Mouse (Mus musculus): ENCODE measurements around the gene Rbm19.

The Rbm19 gene

DNA sequence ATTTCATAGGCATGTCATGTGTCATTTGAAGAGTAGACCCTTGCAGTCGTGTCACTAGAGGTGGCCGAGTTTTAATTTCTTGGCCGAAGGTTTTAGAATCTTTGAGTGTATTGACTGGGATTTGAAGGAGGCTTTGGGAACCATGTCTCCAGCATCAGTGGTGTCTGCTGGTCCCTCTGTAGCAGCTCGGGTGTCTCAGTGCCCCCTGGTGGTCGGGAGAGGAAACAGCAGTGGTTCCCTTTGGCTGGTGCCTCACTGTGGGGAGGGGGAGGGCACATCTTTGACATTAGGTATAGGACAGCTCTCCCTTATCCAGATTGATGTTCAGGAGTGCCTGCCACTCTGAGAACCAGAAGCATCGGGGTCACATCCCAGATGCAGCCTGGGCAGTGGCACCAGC is 17.7 kb downstream of the Rbm19 start:
- DNase-seq (ENCODE audit: extremely low spot score, low spot score): peak; percentile 74

DNA sequence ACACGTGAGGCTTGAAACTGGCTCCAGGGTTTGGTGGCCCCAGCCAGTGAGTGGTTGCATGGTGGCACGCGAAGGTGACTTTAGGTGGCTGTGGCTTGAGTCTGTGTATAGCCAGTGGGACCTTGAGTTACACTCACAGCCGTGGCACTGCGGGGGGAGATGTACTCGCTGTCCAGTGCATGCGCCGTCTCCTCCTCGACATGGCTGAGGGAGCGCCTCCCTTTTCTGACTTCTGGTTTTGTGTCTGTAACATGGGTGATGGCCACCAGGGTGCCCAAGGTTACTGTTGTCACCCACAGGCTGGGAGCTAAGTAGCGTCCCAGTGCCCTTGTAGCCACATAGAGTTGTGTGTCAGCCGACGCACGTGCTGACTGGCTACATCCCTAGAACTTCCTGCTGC is 19.1 kb downstream of the Rbm19 start:
- no peak for DNase-seq (ENCODE audit: extremely low spot score, low spot score)

DNA sequence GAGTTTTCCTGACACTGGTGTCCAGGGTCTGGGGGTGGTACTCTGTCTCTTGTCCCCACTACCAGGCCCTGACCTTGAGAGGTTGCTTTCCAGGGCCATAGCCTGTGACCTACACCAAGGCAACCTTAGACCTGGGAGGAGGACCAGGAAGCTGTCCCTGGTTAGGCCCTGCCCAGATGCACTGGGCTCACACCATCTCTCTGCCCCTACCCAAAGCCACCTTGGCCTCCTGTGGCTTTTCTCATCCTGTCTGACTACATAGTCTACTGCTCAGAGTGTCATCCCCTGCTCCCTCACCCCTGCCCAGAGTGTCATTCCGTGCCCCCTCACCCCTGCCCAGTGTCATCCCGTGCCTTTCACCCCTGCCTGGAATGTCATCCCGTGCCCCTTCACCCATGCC is 19.6 kb downstream of the Rbm19 start:
- no peak for DNase-seq (ENCODE audit: extremely low spot score, low spot score)

DNA sequence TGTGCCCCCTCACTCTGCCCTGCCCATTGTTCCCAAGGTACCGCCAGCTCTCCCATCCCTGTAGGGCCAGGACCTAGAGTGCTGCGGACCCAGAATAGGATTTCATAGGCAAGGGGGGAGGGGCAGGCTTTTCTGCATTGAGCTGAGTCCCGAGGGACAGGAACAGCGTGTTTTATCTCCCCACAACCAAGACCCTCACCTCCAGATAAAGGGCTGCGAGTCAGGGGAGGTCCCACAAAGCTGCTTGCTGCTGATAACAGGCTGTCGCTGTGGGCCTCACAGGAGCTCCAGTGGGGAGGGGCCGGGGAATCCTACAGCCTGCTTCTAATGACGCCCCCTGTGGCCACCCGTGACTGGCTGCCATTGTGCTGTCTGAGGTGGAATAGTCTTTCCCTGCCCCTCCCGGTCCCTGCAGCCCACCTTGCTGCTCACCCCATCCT is 20.0 kb downstream of the Rbm19 start:
- DNase-seq (ENCODE audit: extremely low spot score, low spot score): no peak

DNA sequence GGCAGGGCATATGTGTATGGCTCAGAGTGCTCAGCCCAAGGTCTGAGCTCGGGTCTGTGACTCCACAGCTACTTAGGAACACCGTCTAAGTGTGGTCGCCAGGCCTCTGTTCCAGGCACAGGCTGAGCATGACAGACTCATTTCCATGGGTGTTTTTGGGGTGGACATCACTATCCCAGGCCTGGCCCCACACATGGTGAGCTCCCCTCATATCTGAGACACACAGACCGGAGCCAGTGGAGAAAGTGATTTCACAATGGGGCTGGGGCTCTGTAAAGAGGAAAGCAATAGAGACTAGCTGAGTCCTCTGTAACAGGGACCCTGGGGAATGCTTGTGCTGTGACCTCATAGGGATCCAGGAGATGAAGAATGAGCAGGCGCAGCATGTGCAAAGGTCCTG is 20.8 kb downstream of the Rbm19 start:
- DNase-seq (ENCODE audit: extremely low spot score, low spot score): no peak

DNA sequence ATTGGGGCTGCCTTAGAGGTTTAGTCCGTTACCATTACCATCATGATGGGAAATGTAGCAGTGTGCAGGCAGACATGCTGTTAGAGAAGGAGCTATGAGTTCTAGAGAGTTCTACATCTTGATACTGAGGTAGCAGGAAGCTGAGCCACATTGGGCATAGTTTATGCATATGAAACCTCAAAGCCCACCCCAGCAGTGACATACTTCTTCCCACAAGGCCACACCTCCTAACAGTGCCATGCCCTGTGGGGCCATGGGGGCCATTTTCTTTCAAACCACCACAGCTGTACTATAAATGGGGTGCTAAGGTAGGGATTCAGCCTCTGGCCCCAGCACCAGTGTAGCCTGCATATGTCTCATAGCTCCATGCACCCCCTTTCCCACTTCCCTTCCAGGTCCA is 21.6 kb downstream of the Rbm19 start:
- no peak for DNase-seq (ENCODE audit: extremely low spot score, low spot score)

DNA sequence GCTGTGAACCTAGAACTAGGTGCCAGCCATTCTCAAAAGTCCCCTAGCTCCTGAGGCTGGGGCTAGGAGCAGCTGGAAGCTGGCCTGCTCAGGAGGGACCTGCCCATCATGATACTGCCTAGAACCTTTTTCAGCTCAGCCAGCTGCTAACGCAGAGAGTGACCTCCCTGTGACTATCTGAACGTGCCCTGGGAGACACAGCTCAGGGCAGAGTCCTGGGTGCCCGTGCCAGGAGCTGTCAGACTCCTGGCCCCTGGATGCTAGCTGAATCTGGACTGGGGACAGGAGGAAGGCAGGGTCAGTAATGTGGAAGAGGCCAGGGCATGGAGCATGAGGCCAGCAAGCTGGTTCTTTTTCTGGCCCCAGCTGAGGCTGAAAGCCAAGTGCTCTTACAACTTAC is 22.1 kb downstream of the Rbm19 start:
- DNase-seq (ENCODE audit: extremely low spot score, low spot score): no peak

DNA sequence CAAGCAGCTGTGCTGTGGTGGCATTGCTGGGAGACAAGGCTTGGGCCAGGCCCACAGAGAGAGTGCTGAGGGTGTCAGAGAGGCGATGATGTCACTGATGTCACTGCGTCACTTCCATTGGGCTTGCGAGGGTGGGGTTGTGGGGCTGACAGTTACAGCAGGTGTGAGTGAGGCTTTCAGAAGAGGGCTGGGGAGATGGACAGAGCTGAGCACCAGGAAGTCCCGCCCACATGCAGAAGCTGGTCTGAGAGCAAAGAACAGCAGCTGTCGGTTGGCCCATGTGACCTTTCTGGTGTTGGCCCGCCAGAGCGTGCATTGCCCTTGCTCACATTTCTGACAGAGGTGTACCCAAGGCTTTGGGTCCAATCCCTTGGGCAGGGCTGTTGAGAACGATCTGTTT is 23.0 kb downstream of the Rbm19 start:
- no peak for DNase-seq (ENCODE audit: extremely low spot score, low spot score)

DNA sequence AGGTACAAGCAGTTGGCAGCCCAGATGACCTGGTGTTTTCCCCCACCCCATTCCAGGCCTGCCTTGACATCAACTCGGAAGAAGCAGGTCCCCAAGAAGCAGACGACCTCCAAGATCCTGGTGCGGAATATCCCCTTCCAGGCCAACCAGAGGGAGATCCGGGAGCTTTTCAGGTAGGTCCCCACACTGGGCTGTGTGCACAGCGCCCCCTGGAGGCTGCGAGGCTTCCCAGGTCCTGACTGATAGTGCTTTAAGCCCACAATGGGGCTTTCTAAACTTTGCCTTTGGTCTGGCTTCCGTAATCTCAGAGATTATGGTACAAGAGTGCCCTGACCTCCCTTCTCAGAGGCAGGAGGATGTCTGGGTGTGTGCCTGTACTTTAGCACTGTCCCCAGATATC is 27.7 kb downstream of the Rbm19 start:
- DNase-seq (ENCODE audit: extremely low spot score, low spot score): no peak

DNA sequence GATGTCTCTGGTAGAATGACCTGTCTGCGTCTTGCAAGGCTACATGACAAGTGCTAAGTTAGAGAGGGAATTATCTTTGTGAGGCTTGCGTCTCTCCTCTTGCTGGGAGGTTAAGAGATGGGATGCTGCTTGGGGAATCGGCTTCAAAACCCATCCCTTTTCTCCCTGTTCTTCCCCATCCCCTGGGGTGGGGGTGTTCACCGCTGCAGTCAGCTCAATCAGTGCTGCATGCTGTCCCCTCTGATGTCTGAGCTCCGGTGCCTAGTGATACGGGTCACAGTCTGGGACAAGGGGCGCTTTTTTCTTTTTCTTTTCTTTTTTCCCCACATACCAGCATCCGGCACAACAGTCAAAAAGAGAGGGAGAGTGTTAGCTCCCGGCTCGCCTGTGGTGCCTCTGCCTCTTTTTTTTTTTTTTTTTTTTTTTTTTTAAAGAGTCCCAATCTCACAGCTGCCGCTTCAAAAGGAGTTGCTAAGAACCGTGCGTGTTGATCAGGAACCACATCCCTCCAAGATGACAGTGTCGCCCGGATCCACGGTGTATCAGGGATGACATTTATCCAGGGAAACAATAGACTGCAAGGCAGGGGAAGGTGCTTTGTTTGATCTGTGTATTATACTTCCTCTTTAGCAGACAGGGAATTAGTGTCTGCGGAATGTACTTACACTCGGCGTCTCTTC is 29.2 kb downstream of the Rbm19 start:
- no peak for DNase-seq (ENCODE audit: extremely low spot score, low spot score)

DNA sequence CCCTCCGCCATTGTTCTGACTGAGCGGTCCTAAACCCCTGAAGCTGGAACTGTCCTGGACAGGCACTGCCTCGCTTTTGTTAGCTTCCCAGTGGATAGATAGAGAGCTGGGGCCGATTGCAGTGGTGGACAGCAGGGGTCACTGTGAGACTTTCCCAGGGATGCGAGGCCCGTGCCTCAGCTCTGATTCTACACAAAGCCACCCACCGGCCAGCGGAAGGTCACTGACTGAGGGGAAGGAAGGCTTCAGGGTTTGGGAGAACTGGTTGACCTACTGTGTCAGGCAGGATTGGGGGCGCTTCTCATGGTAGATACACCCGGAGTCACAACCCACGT is 29.8 kb downstream of the Rbm19 start:
- DNase-seq (ENCODE audit: extremely low spot score, low spot score): peak; percentile 61

DNA sequence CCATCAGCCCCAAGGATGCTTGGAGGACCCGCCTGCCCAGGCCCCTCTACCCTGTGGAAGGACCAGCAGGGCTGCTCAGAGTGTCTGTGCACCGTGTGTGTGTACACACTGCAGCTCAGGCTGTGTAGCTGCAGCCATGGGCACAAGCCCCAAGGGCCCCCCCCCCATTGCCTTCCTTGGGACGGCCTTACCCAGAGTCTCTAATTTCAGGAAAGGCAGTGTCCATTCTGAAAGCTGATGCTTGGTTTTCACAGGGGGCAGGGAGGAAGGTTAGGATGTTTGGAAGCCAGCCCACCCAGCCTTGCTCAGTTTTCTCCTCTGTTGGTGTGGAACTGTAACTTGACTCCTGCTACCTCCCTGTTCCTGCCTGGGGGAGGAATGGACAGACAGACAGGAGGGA is 30.6 kb downstream of the Rbm19 start:
- no peak for DNase-seq (ENCODE audit: extremely low spot score, low spot score)

DNA sequence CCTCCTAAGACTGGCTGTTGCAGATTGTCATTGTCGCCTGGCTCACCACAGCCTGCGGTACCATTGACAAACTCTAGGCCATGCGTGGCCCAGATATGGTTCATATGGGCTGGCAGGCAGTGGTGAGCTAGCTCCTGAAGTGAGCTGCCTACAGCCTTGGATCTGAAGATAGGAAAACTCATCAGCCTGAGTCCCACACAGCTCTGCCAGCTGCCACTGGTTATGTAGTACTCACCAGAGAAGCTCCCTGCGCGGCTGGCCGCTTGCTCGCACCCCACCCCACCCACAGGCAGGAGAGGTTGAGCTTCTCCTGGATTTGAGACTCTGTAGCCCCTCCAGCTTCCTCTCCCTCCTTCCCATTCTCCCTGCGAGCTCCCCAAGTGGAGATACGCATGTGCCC is 32.0 kb downstream of the Rbm19 start:
- no peak for DNase-seq (ENCODE audit: extremely low spot score, low spot score)

DNA sequence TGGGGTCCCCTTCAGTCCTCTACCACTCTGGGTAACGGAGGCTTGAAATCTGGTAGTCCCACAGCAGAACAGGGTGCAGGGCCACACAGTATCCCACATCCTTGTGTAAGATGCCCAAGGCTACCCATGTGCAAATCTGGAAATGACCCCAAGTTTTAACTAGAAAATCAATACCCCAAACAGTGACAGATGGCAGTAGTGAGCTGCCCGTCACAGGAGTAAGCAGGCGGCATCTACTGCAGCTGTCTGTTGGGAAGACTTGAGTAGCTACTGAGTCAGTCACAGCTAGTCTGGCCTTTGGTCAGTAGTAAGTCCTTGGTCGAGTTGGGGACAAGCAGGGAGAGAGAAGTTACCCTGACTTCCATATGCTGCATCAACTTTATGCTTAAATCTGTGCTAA is 34.9 kb downstream of the Rbm19 start:
- no peak for DNase-seq (ENCODE audit: extremely low spot score, low spot score)

DNA sequence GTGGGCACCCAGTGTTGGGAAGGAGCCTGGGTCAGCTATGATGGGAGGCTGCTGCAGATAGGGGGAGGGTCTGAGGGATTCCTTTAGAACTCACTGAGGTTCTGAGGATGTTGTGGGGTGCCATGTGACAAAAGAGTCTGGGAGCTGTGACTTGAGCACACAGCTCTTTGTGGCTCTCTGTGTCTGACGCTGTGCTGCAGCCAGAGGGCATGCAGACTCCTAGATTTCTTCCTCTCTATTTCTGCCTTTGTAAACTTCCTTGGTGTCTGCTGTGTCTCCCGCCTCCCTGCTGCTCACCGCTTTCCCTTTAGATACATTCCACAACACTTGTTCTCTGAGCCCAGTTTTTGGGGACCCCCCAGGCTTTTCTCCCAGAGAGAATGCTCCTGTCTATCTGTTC is 36.9 kb downstream of the Rbm19 start:
- DNase-seq (ENCODE audit: extremely low spot score, low spot score): no peak

DNA sequence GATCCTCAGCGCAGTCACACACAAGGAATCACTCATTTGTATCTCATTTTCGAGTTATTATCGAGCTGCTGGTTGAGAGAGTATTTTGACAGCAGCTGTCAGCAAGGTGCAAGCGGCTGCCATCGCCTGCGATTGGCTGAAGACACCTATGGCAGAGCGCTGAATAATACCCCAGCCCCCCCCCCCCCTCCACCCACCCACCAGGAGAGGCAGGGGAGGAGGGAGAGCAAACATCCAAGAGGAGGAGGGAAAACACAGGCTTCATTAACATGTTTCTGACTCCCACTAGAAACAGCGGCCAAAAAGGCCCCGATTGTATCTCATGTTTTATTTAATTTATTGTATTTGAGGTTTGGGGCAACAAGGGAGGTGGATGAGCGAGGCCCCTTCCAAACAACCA is 39.4 kb downstream of the Rbm19 start:
- no peak for DNase-seq (ENCODE audit: extremely low spot score, low spot score)

DNA sequence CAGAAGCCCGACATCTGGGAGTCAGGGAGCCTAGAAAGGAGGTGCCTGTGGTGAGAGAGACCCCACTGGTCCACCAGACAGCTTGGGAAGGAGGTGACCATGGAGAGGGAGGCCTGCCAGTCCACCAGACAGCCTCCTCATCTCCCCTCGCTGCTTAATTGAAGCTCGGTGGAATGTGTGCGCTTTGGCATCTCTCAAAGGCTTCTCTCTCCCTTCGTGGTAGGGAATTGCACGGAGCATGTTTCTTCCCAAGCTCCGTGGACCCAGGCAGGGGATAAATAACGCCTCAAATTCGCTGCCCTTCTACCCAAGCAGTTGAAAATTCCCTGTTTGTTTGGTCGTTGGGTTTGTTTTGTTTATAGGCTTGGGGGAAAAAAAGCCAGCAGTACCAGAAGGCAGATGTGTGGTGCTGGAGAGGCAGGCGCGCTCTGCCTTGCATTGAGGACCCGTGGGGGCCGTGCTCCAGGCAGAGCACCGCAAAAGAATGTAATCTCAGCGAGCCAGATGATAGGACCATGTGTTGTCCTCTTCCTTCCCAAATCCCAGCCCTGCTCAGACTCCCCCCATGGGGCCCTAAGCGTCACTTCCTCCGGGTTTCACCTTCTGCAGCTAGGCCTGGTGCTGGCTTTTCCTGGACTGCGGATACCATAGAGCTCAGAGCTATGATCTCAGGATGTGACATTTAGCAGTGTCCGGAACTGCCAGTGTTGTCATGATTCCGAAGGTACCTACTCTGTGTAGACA is 40.1 kb downstream of the Rbm19 start:
- no peak for DNase-seq (ENCODE audit: extremely low spot score, low spot score)

DNA sequence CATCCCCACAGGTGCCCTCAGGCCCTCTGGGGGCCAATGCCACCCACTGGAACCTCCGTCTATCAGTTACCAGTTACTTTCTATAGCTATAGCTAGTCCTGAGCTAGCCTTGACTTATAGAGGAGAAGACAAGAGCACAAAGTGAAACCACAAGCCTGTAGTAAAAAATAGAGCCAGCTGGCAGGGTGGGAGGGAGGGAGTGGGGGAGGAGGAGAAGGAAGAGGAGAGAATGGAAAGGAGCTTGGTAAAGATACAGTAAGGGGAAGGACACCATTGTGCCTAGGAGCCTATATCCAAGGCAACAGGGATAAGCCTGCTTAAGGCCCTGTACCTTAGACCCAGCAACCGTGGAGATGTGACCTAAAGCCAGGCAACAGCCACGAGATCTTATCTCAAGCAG is 40.9 kb downstream of the Rbm19 start:
- DNase-seq (ENCODE audit: extremely low spot score, low spot score): no peak

DNA sequence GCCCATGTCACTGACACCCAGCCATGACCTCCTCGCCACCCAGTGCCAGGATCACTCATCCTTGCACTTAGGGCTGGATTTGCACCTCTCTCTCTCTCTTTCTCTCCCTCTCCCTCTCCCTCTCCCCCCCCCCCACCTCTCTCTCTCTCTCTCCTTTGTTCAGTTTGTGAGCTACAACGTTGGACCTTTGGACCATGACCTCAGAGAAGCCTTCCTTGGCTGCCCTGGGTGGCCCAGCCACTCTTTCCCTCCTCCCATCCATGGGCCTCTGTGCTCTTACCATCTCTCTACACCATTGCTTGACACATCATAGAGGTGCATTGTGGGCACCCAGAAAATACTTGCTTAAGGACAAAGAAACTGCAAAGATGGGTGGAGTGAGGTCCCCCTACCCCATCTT is 42.2 kb downstream of the Rbm19 start:
- no peak for DNase-seq (ENCODE audit: extremely low spot score, low spot score)

DNA sequence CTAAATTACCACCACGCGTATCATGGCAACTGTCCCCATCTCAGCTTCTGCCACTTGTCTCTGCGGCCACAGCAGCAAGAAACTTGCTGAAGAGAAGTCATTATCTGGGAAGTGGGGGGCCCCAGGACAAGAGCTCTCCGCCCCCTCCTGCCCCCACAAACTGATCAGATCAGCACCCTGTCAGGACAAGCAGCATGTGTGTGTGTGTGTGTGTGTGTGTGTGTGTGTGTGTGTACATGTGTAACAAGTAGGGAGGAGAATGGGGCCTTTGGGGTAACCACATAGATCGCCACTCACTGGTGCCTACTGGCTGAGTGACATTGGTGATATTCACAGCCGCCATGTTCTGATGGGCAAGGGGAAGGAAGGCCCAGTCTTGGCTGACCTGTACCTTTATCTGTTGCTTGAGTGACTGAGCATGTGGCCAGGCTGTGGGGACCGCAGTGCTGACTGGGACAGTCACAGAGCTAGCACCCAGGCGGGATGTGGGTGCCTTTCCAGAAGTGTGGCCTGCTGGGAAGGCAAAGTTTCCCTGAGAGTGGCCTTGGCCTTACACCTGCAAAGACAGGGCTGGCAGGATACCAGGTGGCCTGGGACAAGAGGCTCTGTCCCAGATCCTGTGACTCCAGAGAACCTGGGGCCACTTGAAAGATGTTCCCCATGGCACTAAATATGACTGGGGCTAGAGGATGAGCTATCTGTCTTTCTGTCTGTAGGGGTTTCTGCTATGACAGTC is 44.8 kb downstream of the Rbm19 start:
- DNase-seq (ENCODE audit: extremely low spot score, low spot score): no peak

DNA sequence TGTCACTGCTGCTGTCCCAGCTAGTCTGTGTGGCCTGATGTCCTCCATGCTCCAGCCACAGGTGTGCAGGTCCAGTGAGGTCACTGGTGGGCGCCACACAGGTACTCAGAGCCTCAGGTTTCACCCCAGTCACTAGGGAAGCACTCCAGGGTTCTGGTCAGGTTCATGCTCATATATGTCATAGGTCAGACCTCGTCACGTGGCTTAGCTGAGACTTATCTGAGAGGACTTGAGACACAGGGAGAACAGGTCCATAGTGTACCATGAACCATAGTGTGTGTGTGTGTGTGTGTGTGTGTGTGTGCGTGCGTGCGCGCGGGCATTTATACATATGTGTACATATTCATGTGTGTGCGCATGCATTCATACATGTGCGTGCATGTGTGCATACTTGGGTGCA is 46.4 kb downstream of the Rbm19 start:
- no peak for DNase-seq (ENCODE audit: extremely low spot score, low spot score)

DNA sequence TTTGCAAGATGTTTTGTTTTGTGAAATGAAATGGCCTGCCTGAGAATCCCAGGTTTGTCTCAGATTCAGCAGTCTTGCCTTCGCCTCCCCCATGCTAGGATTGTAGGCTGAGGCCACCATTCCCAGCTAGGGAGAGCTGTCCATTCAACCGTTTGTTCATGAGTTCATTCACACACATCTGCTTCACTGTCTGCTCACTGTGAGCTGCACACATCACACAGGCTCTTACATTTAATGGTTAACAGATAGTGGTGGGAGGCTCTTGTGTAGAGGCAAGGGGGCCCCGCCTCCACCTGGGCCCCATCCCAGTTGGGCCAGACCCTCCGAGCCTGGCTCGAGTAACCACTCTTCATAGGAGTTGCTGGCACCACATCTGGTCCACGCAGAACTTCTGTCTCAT is 47.2 kb downstream of the Rbm19 start:
- DNase-seq (ENCODE audit: extremely low spot score, low spot score): no peak

DNA sequence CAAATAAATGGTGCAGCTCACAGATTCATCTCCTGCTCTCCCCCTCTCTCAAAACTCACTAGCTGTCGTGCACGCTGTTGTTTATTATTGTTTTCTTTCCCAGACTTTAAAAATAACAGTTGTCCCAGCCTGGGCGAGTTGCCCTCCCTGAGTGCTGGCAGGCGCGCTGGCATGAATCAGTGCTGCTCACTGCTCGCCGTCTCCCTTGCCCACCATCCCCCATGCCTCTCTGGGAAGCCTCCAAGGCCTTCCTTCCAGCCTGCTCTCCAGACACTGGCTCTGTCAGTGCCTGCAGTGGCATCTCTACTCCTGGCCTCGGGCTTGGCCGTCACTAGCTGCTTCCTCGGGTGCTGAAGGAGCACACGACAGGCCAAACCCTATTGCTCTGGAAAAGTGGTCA is 48.2 kb downstream of the Rbm19 start:
- no peak for DNase-seq (ENCODE audit: extremely low spot score, low spot score)

Measured in neural tube, embryonic 10.5 days (tissue).